Mouse (Mus musculus) heart, adult 2 months (tissue): ENCODE results near the gene Cdk19. TPM values are rescaled to one million over a fixed set of nuclear protein-coding genes. Genes with fewer than 3 reads are reported as not detected.

Source experiments
- DNase-seq, 2 experiments: peaks; one replicate each; pipeline ENCODE4 v3.0.0; 2021
- H3K27ac ChIP-seq: fragments of 200-600 bp; 2 replicates; pipeline ENCODE4 v1.8.1; 2022
- H3K27me3 ChIP-seq: fragments of 200-500 bp; 2 replicates; pipeline ENCODE4 v1.6.1; 2012; ENCODE audit warnings: mild to moderate bottlenecking, low read length, inconsistent platforms, mixed read lengths; ENCODE audit not compliant: control insufficient read depth, insufficient read depth
- H3K36me3 ChIP-seq: fragments of 200-500 bp; 2 replicates; pipeline ENCODE4 v1.6.1; 2012; ENCODE audit warnings: low read length, inconsistent platforms; ENCODE audit not compliant: control insufficient read depth, insufficient read depth
- H3K4me1 ChIP-seq: fragments of 200-500 bp; 2 replicates; pipeline ENCODE4 v1.6.1; 2011; ENCODE audit warnings: low read length; ENCODE audit not compliant: control insufficient read depth, insufficient read depth
- H3K4me3 ChIP-seq: fragments of 200-600 bp; 2 replicates; pipeline ENCODE4 v1.8.1; 2022
- H3K79me2 ChIP-seq: fragments of 200-500 bp; replicated peaks from 2 replicates; pipeline ENCODE4 v1.6.1; 2012; ENCODE audit warnings: mild to moderate bottlenecking, inconsistent platforms, low read length, moderate library complexity, mixed read lengths; ENCODE audit not compliant: control insufficient read depth, insufficient read depth
- H3K9ac ChIP-seq: fragments of 200-500 bp; 2 replicates; pipeline ENCODE4 v1.6.1; 2012; ENCODE audit warnings: low read depth, mild to moderate bottlenecking, control low read depth, inconsistent platforms, low read length, mixed read lengths
- CTCF ChIP-seq: fragments of 200-600 bp; IDR thresholded peaks from 2 replicates; pipeline ENCODE4 v1.8.1; 2022; ENCODE audit warnings: antibody characterized with exemption, mild to moderate bottlenecking, moderate library complexity
- EP300 ChIP-seq: fragments of 200-500 bp; IDR thresholded peaks from 2 replicates; pipeline ENCODE4 v1.6.1; 2011; ENCODE audit warnings: low read depth, low read length, control low read depth; ENCODE audit not compliant: insufficient read depth
- POLR2A ChIP-seq: fragments of 200-500 bp; IDR thresholded peaks from 2 replicates; pipeline ENCODE4 v1.6.1; 2011; ENCODE audit warnings: mild to moderate bottlenecking, low read depth, low read length, control low read depth; ENCODE audit not compliant: insufficient read depth
- WGBS: fragments of 180-500 bp; shearing (Covaris S2); methylation state at CpG from one replicate; pipeline ENCODE4 v1.1.7; 2018; 5-methylcytosine and 5-hydroxymethylcytosine counted together
- intact Hi-C: fragments of 180-260 bp; cut with DNase I; formaldehyde crosslinking; loops from one replicate; pipeline ENCODE4 v1.15.1; 2025
- polyA plus RNA-seq: library from polyadenylated mRNA; depleted of rRNA; stranded (reverse); fragments of >200 nt; gene quantifications from 2 replicates; pipeline ENCODE4 v1.2.3, GENCODE M21; 2012
- total RNA-seq, 2 experiments: library from RNA; stranded (reverse); gene quantifications; 2 replicates each; pipeline ENCODE4 v1.2.3; 2021

Cdk19 gene
- total and polyA plus RNA-seq, 3 experiments = 5.2 to 15.2 (median 11.5) TPM

GRCm38 (mm10) chr10:40479216-40479615, 139.9 kb downstream of the Cdk19 start:
- intact Hi-C loops = no loop called here
- H3K79me2 ChIP-seq = no peaks in the 10 kb centered on the region
- no peak for TF ChIP-seq EP300
- TF ChIP-seq CTCF = no peak
- TF ChIP-seq POLR2A = no peak
- H3K9ac ChIP-seq = no peak overlapping the region
- peaks cover 5% of the 10 kb centered on the region for H3K4me1 ChIP-seq
- peaks cover 7% of the 10 kb centered on the region for H3K36me3 ChIP-seq
- H3K27ac ChIP-seq = no peak overlapping the region; the same call in 1 of the 2 replicates
- no peak overlapping the region for H3K4me3 ChIP-seq
- DNase-seq = no peak
- H3K27me3 ChIP-seq = no peaks in the 10 kb centered on the region
- WGBS = 56% methylated on average over 1 of the region's 1 CpGs

GRCm38 (mm10) chr10:40479621-40480193, 140.3 kb downstream of the Cdk19 start:
- Histone ChIP-seq H3K9ac (no peak overlapping the region), H3K79me2 (no peaks in the 10 kb centered on the region), H3K36me3 (peaks cover 7% of the 10 kb centered on the region), H3K27me3 (no peaks in the 10 kb centered on the region), H3K4me1 (peaks cover 5% of the 10 kb centered on the region), H3K4me3 (no peak overlapping the region), H3K27ac (no peak overlapping the region; the same call in 1 of the 2 replicates)
- intact Hi-C loops = no loop called here
- TF ChIP-seq CTCF (no peak), POLR2A (no peak), EP300 (no peak)
- DNase-seq = peak in 1 of 2 experiments; percentile 15
- 74% methylated on average over 8 of the region's 8 CpGs for WGBS

GRCm38 (mm10) chr10:40481534-40481933, 142.2 kb downstream of the Cdk19 start:
- TF ChIP-seq EP300 (no peak), CTCF (no peak), POLR2A (no peak)
- no peaks in the 10 kb centered on the region for H3K27me3 ChIP-seq
- H3K9ac ChIP-seq = no peak overlapping the region
- H3K4me1 ChIP-seq = peaks cover 5% of the 10 kb centered on the region
- no peak overlapping the region for H3K27ac ChIP-seq
- no peak overlapping the region for H3K4me3 ChIP-seq
- 95% methylated on average over 3 of the region's 3 CpGs for WGBS
- peak in 1 of 2 experiments; percentile 4 for DNase-seq
- peaks cover 7% of the 10 kb centered on the region for H3K36me3 ChIP-seq
- intact Hi-C loops = no loop called here
- H3K79me2 ChIP-seq = no peaks in the 10 kb centered on the region

GRCm38 (mm10) chr10:40482285-40482684, 142.9 kb downstream of the Cdk19 start:
- intact Hi-C loops = no loop called here
- no peak overlapping the region for H3K9ac ChIP-seq
- TF ChIP-seq POLR2A (no peak), CTCF (no peak), EP300 (no peak)
- no peaks in the 10 kb centered on the region for H3K79me2 ChIP-seq
- H3K27ac ChIP-seq = no peak overlapping the region
- no peaks in the 10 kb centered on the region for H3K27me3 ChIP-seq
- H3K4me1 ChIP-seq = peaks cover 4% of the 10 kb centered on the region
- DNase-seq = peak in 1 of 2 experiments; percentile 2
- 90% methylated on average over 6 of the region's 6 CpGs for WGBS
- peaks cover 7% of the 10 kb centered on the region for H3K36me3 ChIP-seq
- no peak overlapping the region for H3K4me3 ChIP-seq

GRCm38 (mm10) chr10:40489086-40489796, 149.9 kb downstream of the Cdk19 start:
- Histone ChIP-seq H3K27me3 (no peaks in the 10 kb centered on the region), H3K9ac (no peak overlapping the region), H3K4me1 (peaks cover 2% of the 10 kb centered on the region; the same call in 1 of the 2 replicates), H3K79me2 (no peaks in the 10 kb centered on the region), H3K36me3 (no peaks in the 10 kb centered on the region), H3K4me3 (no peak overlapping the region), H3K27ac (no peak overlapping the region)
- TF ChIP-seq POLR2A (no peak), CTCF (no peak), EP300 (no peak)
- DNase-seq = no peak
- intact Hi-C loops = no loop called here
- WGBS = 83% methylated on average over 6 of the region's 6 CpGs

- TF ChIP-seq CTCF (no peak), EP300 (no peak), POLR2A (no peak)
- H3K9ac ChIP-seq = no peak overlapping the region
- no peak for DNase-seq
- H3K27me3 ChIP-seq = no peaks in the 10 kb centered on the region
- WGBS = 91% methylated on average over 7 of the region's 7 CpGs
- no peaks in the 10 kb centered on the region for H3K36me3 ChIP-seq
- peaks cover 2% of the 10 kb centered on the region; the same call in 1 of the 2 replicates for H3K4me1 ChIP-seq
- intact Hi-C loops = no loop called here
- peak overlapping the region; percentile 70 for H3K27ac ChIP-seq
- H3K79me2 ChIP-seq = no peaks in the 10 kb centered on the region
- H3K4me3 ChIP-seq = no peak overlapping the region
Observed at GRCm38 (mm10) chr10:40491131-40491530, 151.8 kb downstream of the Cdk19 start.
